Mouse (Mus musculus) adrenal gland (tissue): ENCODE data around the gene Tfap2a.

Experiments
- intact Hi-C: fragments of 180-260 bp; cut with DNase I; formaldehyde crosslinking; loops from one replicate; pipeline ENCODE4 v1.15.1; 2025

The Tfap2a gene

DNA sequence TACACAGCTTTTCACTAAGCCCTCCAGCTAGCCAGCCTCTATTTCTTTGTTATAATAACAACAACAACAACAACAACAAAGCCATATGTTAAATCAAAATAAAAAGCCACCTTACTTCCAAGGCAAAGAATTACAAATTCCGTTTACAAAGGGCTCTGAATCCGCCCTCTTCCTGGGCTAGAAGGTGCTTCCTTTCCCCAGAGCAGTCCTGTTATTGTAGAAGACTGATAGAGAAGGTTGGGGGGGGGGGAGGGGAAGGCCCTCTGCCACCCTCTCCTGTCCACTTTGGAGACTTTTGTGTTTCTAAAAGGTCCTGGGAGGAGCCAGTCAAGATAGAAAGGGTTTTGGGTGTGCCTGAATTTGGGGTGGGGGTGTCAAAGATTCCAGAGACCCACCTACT, 23.6 kb downstream of the Tfap2a start:
- intact Hi-C loops = no loop called here

DNA sequence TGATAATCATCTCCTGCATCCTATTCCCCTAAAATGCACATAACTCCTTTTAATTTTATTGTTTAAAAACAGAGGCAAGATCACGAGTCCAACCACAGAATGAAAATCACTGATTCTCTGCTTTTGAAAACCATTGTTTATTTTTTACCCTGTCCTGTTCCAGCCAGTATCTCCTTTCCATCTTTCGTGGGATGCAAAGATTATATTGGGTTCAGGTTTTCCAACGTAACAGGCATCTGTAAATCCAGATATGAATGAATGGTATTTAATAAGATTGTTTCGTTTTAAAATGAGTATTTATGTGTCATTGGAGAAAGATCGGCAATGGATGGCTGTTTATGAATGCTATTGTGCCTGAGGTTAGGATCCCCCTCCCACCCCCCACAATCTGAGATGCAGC, 24.5 kb downstream of the Tfap2a start:
- intact Hi-C loops = no loop called here

DNA sequence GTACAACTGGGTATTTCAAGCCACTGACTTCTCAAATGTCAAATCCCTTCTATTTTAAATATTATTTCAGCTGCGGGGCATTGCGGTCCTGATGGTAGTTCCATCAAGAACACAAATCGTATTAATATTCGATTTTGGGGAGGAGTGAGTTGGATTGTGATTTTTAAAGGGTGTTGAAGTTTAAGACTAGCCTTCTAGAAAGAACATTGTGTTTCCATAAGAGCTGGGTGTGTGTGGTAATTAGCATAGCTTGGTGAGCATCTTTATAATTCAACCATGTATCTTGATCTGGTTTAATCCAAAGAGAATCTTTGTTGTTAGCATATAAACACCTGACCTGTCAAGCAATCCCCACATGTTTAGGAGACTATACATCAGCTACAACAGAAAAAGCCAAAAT, 24.9 kb downstream of the Tfap2a start:
- intact Hi-C loops = no loop called here

DNA sequence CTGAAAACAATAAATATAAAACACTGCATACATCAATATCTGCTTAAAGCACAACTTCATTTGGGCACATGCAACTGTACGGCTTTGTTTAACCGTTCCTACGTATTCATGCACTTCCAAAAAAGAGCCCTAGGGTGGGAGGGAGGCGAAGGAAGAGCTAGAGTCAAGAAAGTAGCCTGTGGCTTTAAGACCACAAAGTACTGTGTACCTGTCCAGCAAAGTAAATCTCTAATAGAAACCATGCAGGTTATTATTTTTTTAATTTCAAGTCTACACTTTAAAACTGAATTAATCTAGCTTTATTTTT, 25.7 kb downstream of the Tfap2a start:
- intact Hi-C loops = no loop called here

DNA sequence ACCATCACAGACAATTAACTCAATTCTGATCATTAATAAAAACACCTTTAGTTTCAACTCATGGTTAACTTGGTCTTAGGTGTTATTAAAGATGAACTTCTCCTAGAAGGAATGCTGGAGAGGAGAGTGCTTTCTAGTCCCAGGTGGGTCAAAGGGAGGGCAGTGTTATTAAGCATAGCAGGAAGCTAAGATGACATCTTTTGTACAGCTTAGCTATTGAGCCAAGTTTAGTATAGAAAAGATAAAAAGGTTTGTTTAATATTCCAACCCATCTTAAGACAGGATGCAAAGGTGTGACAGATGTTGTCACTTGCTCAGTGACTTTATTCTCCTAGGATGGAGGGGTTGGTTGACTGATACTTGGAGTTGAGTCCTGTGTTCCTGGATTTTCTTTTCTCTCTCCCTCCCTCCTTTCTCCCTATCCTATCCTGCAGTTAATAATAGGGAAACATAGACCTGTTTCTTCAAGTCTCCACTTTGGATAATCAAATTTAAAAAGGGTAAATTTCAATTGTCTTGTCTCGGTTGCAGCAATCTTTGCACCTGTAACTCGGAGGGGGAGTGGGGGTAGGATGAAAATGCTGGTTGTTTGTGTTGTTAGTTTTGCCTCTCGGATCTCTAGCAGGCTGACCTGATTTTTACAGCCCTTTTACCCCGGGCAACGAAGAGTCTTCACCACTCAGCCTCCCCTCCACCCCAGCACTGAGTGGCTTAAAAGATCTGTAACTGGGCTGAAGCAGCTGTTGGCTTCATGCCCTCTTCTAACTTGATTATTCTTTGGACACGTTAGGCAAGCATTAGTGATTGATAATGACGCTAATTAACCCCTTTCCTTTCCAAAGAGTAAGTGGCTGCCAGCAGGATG, 26.3 kb downstream of the Tfap2a start:
- intact Hi-C loops = no loop called here

DNA sequence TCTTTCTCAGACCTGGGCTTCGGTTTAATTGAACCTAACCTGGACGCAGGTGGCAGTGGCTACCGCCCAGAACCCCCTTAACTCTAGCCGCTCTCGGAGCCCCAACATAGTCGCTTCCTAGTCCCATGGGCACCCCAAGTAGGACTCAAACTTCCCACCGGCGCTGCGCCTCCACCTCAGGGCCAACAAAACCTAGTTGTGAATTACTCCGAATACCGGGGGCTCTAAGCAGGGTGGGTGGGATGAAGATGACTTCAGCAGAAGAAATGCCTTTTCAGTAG, 28.2 kb downstream of the Tfap2a start:
- intact Hi-C loops = no loop called here

DNA sequence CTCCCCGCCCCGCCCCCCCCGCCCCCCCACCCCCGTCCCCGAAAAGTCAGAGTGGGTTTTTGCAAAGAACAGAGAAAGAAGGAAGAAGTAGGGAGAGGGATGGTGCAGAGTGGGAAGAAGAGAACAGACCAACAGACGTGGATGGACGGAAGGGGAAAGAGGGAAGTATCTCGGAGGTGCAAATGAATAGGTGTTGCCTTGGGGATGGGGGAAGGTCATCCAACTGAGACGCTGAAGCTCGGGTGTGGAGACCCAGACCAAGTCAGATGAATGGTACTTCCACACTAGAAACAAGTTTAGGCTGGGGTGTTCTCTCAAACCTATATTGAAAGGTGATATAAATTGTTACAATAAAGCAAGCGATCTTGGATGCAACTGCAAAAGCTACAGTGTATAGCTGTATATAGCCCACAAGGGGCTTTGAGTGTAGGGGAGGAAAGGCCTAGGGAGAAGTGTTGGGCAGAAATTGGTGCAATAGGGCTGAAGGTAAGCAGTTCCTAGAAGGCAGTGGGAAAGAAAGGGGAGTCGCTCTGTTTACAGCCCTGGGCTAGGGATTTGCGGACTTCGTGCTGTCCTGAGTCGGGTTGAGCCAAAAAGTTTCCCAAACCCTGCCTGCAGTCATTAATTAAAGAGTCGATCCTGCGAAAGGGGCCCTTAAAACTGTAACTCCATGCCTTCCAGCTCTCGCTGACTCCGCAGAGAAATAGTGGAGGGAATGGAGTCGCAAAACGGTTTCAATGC, 28.7 kb downstream of the Tfap2a start:
- intact Hi-C loops = no loop called here

DNA sequence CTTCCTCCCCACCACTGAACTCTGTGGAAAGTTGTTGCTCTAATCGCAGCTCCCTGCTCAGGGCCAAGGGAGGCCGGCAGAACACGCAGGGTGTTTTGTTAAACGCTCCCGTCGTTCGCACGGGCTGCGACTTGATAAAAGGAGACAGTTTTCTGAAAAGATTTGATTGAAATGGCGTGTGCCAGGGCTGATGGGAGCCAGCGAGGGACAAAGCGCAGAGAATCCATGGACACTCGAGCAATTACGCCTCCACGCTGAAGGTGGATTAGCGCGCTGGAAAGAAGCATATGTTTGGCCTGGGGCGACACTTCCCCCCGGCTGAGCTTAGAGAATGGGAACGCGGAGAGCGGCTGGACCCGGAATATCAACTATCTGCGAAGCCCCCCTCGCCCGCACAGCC, 29.3 kb downstream of the Tfap2a start:
- intact Hi-C loops = no loop called here

DNA sequence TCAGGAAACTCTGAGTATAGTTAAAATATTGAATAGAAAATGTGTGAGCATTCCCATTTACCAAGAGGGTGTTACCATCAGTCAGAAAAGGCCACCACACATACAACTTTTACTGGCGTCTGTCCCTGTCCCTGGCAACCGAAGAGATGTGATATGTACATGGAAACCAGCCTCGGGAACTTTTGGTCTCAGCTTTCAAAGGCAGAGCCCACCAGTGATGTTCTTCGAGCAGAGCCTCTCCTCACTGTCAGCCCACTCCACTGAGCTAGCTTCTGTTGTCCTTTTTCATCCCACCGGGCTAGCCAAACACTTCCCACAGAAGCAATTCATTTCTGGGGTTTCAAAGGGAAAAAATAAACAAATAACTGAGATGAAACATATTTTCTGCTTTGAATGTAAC, 29.9 kb downstream of the Tfap2a start:
- intact Hi-C loops = no loop called here

DNA sequence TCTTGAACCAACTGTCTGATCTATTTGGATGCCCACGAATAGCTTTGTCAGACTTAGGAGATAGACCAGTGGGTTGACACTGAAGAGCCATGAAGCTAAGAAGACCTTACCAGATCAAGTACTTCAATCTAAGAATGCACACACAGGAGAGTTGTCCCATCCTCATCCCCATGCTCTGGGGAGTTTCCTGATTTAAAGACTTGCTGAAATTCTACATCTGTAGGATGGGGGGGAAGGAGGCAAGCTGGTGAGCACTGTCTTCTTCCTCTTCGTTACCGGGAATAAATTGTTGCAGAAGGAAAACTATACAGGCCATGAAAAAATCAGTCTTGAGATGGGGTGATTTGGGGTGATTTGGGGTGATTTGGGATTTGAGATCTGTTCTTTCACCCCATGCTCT, 30.5 kb downstream of the Tfap2a start:
- intact Hi-C loops = no loop called here

DNA sequence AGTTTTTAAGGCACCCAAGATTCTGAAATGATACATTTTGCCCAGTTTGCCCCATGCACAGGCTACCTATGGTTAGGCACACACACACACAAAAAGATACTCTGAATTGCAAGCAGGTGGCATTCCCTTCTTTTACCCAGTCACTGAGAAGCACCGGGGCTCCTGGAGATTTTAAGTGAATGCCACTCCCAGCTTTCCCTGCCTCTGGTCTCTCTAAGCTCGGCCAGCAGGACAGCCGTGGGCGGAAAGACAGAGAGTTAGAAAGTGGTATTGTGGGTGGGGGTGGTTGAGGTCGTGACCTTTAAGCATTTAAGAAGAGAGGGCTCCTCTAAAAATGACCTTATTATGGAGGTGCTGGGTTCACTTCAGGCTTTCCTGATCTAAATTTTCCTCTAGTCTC, 31.6 kb downstream of the Tfap2a start:
- intact Hi-C loops = no loop called here

DNA sequence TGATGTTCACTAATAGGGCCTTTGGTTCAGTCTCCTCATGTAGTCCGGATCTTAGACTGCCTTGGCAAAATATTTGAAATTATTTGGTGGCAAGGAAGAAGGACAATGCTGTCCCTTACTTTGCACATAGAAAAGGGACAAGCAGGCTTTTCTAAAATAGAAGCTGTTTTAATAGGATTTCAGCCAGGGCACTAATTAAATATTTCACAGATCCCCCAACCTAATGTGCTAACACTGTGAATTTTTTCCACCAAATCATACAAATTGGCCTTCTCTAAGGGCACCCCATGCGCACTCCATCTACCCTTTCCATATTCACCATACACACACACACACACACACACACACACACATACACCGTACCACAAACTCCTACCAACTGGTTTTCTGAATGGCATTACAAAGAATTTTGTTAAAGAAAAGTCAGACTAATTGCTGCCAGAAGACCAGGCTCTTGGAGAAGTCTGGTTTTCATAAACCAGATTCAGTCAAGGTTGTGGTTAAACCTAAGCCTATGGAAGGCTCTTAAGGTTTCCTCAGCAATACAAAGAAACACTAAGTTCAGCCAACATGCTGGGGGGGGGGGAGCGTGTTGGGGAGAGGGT, 32.3 kb downstream of the Tfap2a start:
- intact Hi-C loops = no loop called here

DNA sequence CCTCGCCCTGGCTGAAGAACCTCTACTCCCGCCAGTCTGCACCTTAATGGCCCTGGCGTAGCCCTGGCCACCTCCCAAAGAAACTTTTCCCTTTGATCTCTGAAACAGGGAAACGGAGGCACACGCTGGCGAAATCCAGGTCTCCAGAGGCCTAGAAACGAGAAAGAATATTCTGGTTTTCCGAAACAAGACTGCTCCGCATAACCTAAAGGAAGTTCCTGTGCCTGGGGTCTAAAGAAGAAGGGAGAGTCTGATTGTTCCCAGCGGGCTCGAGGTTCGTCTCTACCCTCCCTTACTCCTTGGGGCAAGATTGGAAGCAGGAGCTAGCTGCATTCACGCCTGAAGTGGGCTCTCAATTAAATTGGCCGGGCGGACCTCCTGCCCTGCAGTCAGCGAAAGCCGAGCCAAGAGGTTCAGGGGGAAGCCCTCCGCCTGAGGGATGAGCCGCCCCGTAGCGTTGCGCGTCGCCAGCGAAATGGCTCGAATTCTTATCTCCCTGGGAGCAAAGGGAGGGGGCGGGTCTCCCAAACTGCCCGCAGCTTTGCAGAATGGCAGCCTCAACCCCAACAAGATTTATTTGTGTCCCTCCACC, 33.2 kb downstream of the Tfap2a start:
- intact Hi-C loops = no loop called here

DNA sequence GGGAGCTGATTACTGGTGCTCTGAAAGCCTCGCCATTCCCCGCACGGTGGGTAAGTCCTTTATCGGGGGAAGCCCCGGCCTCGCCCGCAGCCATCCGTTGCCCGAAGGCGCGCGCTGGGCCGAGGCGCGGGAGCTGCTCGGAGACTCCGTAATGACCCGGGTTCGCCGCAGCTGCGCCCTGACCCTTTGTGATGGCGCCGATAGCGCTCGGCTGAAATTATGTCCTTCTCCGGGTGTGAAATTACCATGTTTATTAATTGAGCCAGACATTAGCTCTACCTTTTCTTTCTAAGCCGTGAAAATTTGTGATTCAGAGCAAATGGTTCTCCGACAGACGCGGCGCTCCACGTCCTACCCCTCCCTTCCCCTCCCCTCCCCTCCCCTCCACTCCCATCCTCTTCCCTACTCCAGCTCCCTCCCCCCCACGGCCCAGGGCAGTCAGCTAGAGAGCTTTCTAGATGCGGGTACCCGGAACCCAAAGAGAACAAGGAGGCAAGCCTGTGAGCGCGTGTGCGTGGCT, 34.1 kb downstream of the Tfap2a start:
- intact Hi-C loops = no loop called here

DNA sequence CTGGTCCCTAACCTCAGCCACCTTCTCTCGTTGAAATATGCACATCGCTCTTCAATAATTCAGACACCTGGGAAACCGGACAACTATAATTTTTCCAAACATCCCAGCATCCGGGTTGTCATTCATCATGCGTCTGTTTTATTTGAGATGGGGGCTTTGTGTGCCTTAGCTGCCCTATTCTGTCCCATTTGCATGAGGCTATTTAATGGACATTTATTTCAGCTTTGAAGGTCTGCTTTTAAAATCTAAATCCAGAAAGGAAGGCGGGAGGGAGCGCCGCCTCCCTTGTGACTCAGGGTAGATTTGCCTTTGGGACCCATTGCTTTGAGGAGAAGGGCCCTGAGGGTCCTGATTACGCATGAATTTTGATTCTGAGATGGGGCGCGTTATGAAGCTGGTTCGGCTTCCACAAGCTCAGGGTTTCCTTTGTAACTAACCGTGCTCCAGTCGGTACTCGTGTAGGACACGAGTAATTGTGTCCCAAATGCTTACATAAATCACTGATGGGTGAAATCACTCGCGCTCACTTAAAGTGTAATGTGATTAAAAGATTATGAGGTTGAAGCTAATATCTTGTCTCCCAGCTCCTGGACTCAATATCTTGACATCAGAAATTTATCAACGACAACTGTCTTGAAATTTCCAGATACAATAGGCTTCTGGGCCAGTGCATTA, 34.9 kb downstream of the Tfap2a start:
- intact Hi-C loops = no loop called here

DNA sequence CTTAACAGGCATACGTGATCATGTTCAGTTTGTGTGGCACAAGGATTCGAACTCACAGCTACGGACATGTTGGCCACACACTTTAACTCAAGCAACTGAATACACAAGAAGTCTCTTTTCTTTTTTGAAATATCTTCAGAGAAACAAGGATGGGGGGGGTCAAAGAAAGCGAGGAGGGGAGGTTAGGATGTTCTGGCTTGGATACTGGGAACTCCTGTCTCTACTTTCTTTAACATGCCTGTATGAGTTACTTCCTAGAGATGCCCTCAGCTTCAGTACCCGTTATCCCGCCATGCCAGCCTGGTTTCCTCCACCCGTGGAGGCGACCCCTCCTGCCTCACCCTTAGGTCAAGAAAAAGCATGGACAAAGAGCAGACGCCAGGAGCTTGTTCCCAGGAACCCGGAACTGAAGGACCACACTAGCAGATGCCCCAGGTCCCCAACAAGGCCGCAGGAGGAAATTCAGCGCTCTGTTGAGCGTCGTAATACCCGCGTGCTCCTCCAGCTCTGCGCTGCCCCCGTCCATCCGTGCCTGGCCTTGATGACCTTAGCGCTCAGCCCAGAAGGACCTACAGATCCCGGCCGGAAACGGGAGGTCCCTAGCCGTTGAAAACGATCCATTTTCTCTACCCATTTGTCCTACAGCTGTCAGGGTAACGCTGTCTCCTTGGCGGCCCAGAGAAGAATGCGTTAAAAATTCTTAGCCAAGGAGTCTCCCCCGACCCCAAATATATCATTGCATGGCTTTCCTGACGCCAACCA, 35.6 kb downstream of the Tfap2a start:
- intact Hi-C loops = no loop called here

DNA sequence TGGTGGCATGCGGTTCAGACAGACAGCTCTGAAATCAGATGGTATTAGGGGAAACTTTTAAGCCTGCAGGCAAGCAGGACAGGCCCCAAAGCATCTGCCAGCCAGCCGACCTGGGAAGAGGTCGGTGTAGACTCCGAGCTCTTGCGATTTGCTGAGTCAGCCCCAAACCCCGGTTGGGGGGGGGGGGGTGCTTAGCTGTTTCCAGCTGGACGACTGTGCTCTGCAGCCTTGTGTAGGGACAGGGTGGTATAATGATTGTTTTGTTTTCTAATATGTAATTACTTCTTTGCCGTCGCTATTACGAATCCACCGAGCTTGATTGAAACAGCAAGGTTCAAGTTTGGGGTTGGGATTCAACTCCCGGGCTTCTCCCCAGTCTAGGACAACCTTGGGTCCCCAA, 36.5 kb downstream of the Tfap2a start:
- intact Hi-C loops = no loop called here

DNA sequence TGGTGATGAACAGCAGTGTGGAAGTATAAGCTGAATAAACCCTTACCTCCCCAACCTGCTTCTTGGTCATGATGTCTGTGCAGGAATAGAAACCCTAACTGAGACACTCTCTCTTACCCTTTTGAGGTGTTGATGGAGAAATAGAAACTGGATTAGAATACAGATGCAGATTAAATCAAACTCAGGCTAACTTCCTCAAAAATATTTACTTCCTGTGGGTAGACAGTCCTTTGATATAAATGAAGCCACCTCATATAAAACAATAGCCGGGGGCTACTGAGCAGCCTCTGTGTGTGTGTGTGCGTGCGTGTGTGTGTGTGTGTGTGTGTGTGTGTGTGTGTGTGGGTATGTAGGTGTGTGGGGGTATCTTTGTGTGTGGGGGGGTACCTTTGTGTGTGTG, 52.4 kb downstream of the Tfap2a start:
- intact Hi-C loops = no loop called here

DNA sequence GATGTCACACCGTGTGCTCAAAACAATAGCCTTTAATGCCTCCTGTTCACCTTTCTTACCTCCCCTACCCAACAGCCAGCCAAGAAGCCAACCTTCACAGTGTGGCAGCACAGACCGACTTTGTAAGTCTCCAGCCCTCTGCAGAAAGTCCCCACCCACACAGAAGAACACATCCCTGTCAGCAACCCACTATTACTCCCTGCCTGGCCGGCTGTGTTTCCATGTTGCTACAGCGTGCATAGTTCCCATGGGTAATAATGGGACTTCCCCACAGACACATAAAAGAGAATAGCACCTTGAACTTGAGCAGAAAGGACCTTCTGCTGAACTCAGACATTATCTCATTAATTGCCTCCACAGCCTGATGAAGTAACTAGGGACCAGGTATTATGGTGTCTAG, 61.4 kb downstream of the Tfap2a start:
- intact Hi-C loops = no loop called here
